Mouse (Mus musculus) kidney, adult 2 months (tissue): ENCODE measurements around the gene Ube2g2. TPM values are rescaled to one million over a fixed set of nuclear protein-coding genes. Genes with fewer than 3 reads are reported as not detected.
A peak's percentile ranks its signal among the peaks of the same experiment; 100 is the strongest.

Experiments
- DNase-seq: peaks from one replicate; pipeline ENCODE4 v3.0.0; 2021
- H3K27ac ChIP-seq: fragments of 200-500 bp; 2 replicates; pipeline ENCODE4 v1.5.1; 2012; ENCODE audit warnings: low read depth, low read length, control low read depth, inconsistent platforms; ENCODE audit not compliant: insufficient read depth
- H3K27me3 ChIP-seq: fragments of 200-500 bp; replicated peaks from 2 replicates; pipeline ENCODE4 v1.6.1; 2012; ENCODE audit warnings: mild to moderate bottlenecking, moderate library complexity, low read length, inconsistent platforms; ENCODE audit not compliant: control insufficient read depth, insufficient read depth
- H3K36me3 ChIP-seq: fragments of 200-500 bp; 2 replicates; pipeline ENCODE4 v1.6.1; 2012; ENCODE audit warnings: mild to moderate bottlenecking, moderate library complexity, low read length, inconsistent platforms; ENCODE audit not compliant: control insufficient read depth, insufficient read depth
- H3K4me1 ChIP-seq: fragments of 200-500 bp; 2 replicates; pipeline ENCODE4 v1.6.1; 2011; ENCODE audit warnings: low read length; ENCODE audit not compliant: control insufficient read depth, insufficient read depth
- H3K4me3 ChIP-seq: fragments of 200-500 bp; 2 replicates; pipeline ENCODE4 v1.5.1; 2011; ENCODE audit warnings: mild to moderate bottlenecking, low read depth, low read length, control low read depth; ENCODE audit not compliant: insufficient read depth
- CTCF ChIP-seq: fragments of 200-500 bp; conservative IDR thresholded peaks from 2 replicates; pipeline ENCODE4 v1.5.1; 2011; ENCODE audit warnings: low read depth, mild to moderate bottlenecking, control low read depth, low read length, moderate library complexity, mixed read lengths; ENCODE audit not compliant: insufficient read depth, insufficient read length
- POLR2A ChIP-seq: fragments of 200-500 bp; IDR thresholded peaks from one replicate; pipeline ENCODE4 v1.6.1; 2011; ENCODE audit warnings: low read depth, low read length, control low read depth
- WGBS: fragments of 180-500 bp; shearing (Covaris S2); methylation state at CpG from one replicate; pipeline ENCODE4 v1.1.7; 2018; 5-methylcytosine and 5-hydroxymethylcytosine counted together
- polyA plus RNA-seq: library from polyadenylated mRNA; depleted of rRNA; stranded (reverse); fragments of >200 nt; gene quantifications from 2 replicates; pipeline ENCODE4 v1.2.3, GENCODE M21; 2012

Gene Ube2g2
- polyA plus RNA-seq, 1 experiment, result 33.8 TPM

DNA sequence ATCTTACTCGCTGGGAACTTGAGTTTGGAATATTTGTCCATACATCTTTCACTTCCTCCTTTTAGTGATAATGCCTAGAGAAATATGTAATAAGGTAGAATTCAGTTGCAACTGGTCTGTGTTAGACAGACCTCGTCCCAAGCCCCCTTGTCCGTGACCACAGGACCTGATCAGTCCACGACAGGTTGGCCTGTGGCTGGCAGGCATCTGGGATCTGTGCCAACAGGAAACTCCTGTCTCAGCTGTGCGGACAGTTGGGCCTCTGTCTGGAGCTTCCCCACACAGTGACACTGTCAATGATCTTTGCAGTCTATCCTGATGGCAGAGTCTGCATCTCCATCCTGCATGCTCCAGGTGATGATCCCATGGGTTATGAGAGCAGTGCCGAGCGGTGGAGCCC is 21.1 kb downstream of the Ube2g2 start:
- Histone ChIP-seq H3K27ac (no peak overlapping the region), H3K27me3 (no peaks in the 10 kb centered on the region), H3K36me3 (peaks cover 2% of the 10 kb centered on the region; the same call in 1 of the 2 replicates), H3K4me3 (no peak overlapping the region), H3K4me1 (no peaks in the 10 kb centered on the region)
- 53% methylated on average over 7 of the region's 7 CpGs for WGBS
- no peak for TF ChIP-seq CTCF
- TF ChIP-seq POLR2A, result no peak
- peak; percentile 30 for DNase-seq

DNA sequence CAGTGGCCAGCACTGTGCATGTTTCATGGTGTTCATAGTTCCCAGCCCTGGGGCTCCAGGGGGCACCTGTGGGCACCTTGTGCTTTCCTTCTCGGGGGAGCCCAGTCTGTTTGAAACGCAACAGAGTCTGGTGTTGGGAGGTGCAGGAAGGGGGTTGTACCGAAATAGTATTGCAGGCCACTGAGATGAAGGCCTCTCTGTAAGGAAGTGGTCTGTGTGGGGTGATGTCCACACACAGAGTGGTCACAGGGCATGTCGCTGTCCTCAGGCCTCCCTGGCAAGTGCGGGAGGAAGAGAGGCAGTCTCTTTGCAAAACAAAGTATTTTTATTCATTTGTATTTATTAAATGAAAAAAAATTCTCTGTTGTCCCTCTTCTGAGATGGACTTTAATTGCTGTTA is 23.5 kb downstream of the Ube2g2 start:
- WGBS, result 87% methylated on average over 5 of the region's 5 CpGs
- no peak overlapping the region for H3K27ac ChIP-seq
- TF ChIP-seq POLR2A (no peak), CTCF (no peak)
- H3K4me1 ChIP-seq, result no peaks in the 10 kb centered on the region
- H3K27me3 ChIP-seq, result no peaks in the 10 kb centered on the region
- H3K36me3 ChIP-seq, result peaks cover 2% of the 10 kb centered on the region; the same call in 1 of the 2 replicates
- DNase-seq, result no peak
- no peak overlapping the region for H3K4me3 ChIP-seq

DNA sequence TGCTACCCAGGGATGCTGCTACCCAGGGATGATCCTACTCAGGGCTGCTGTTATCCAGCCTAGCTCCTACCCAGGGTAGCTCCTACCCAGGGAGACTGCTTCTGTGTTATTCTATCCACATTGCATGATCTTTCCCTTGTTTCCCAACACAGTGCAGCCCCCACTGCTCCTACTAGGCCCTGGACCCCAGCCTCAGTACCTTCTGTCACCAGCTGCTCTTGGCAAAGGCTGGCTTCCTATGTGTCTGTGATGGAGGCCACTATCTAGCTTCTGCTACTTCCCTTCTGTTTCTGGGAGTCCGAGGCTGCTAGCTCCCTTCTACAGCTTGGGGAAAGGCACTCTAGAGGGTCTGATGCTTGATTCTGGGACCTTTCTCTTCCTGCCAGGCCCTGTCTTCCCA is 25.4 kb downstream of the Ube2g2 start:
- no peak for DNase-seq
- 81% methylated on average over 1 of the region's 1 CpGs for whole genome bisulfite sequencing
- no peak for TF ChIP-seq POLR2A
- no peak for TF ChIP-seq CTCF

GRCm38 (mm10) chr10:77647901-77648300 is 25.8 kb downstream of the Ube2g2 start:
- WGBS, result 89% methylated on average over 8 of the region's 8 CpGs
- no peak overlapping the region for H3K27ac ChIP-seq
- H3K27me3 ChIP-seq, result no peaks in the 10 kb centered on the region
- TF ChIP-seq POLR2A (no peak), CTCF (no peak)
- DNase-seq, result no peak
- H3K36me3 ChIP-seq, result 0 out of 2 replicates have a peak, but pooled peaks cover 2% of the 10 kb centered on the region
- H3K4me1 ChIP-seq, result no peaks in the 10 kb centered on the region
- no peak overlapping the region for H3K4me3 ChIP-seq

More for the DNA sequence above, 25.4 kb downstream of the Ube2g2 start:
- Histone ChIP-seq H3K27ac (no peak overlapping the region), H3K4me3 (no peak overlapping the region), H3K4me1 (no peaks in the 10 kb centered on the region), H3K36me3 (peaks cover 2% of the 10 kb centered on the region; the same call in 1 of the 2 replicates), H3K27me3 (no peaks in the 10 kb centered on the region)

- DNase-seq, result no peak
- TF ChIP-seq CTCF (no peak), POLR2A (no peak)
- no peak overlapping the region for H3K27ac ChIP-seq
- no peaks in the 10 kb centered on the region for H3K27me3 ChIP-seq
- H3K4me1 ChIP-seq, result no peaks in the 10 kb centered on the region
- no peak overlapping the region for H3K4me3 ChIP-seq
- 89% methylated on average over 9 of the region's 9 CpGs for WGBS
- no peaks in the 10 kb centered on the region for H3K36me3 ChIP-seq
Measured at GRCm38 (mm10) chr10:77652046-77652445, 30.0 kb downstream of the Ube2g2 start.

- Histone ChIP-seq H3K27ac (no peak overlapping the region), H3K4me3 (no peak overlapping the region), H3K36me3 (no peaks in the 10 kb centered on the region), H3K4me1 (no peaks in the 10 kb centered on the region), H3K27me3 (no peaks in the 10 kb centered on the region)
- DNase-seq, result peak; percentile 62
- TF ChIP-seq CTCF, result no peak
- no peak for TF ChIP-seq POLR2A
- WGBS, result 24% methylated on average over 15 of the region's 15 CpGs
Measured at GRCm38 (mm10) chr10:77658286-77658994, 36.4 kb downstream of the Ube2g2 start.

DNA sequence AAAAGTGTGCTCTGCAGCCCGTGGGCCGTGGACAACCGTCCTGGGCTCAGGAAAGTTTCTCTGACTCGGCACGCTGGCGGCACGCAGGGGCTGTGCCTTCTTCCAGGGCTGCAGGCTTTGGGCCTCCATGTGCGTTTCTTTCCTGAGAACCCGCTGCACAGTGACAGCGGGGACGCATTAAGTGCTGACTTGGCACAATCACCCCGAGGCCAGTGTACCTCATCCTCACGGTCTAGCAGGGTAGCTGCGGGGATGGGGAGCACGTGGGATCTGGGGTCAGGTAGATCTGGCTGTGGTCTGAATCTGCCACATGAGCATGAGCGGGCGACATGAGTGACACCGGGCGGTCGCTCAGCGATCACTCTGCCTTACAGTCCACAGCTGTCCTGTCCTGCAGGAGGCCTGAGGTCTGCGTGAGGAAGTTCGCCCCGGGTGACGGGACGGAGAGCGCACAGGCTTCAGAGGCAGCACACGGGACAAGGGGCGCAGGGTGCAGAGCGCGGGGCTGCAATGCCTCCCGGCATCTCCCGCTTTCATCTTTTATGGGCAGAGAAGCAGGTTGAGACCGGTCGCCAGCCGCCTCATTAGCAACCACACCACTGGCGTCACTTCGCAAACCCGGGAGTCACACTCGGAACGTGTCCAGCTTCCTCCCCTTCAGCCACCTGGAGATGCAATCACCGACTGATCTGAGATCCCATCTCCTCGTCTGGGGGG is 42.0 kb downstream of the Ube2g2 start:
- H3K4me3 ChIP-seq, result no peak overlapping the region
- H3K36me3 ChIP-seq, result no peaks in the 10 kb centered on the region
- no peaks in the 10 kb centered on the region for H3K4me1 ChIP-seq
- WGBS, result 29% methylated on average over 43 of the region's 43 CpGs
- TF ChIP-seq POLR2A (no peak), CTCF (no peak)
- no peak for DNase-seq
- H3K27ac ChIP-seq, result no peak overlapping the region
- H3K27me3 ChIP-seq, result no peaks in the 10 kb centered on the region
